Mouse (Mus musculus) limb, embryonic 13.5 days (tissue): ENCODE results near the gene Mb21d2. TPM values are rescaled to one million over a fixed set of nuclear protein-coding genes. Genes with fewer than 3 reads are reported as not detected.
A peak's percentile ranks its signal among the peaks of the same experiment; 100 is the strongest.

Experiments
- ATAC-seq: fragments of 200-750 bp; cut with Nextera tagmentation; 2 replicates; pipeline ENCODE4 v1.8.0; 2017; ENCODE audit warnings: low read depth, moderate number of reproducible peaks, moderate TSS enrichment; ENCODE audit not compliant: low FRiP score
- H3K27ac ChIP-seq: fragments of 300-500 bp; sonication (generic); 2 replicates; pipeline ENCODE4 v1.5.1; 2015; ENCODE audit warnings: inconsistent platforms, mild to moderate bottlenecking, moderate library complexity
- H3K27me3 ChIP-seq: fragments of 300-500 bp; sonication (generic); 2 replicates; pipeline ENCODE4 v1.6.1; 2015; ENCODE audit warnings: mild to moderate bottlenecking, inconsistent platforms
- H3K36me3 ChIP-seq: fragments of 300-500 bp; sonication (generic); 2 replicates; pipeline ENCODE4 v1.6.1; 2015; ENCODE audit warnings: inconsistent platforms, mild to moderate bottlenecking, moderate library complexity
- H3K4me1 ChIP-seq: fragments of 300-500 bp; sonication (generic); 2 replicates; pipeline ENCODE4 v1.6.1; 2015; ENCODE audit warnings: inconsistent platforms
- H3K4me2 ChIP-seq: fragments of 300-500 bp; sonication (generic); replicated peaks from 2 replicates; pipeline ENCODE4 v1.6.1; 2015; ENCODE audit warnings: inconsistent platforms, mild to moderate bottlenecking, moderate library complexity
- H3K4me3 ChIP-seq: fragments of 300-500 bp; sonication (generic); 2 replicates; pipeline ENCODE4 v1.5.1; 2015; ENCODE audit warnings: moderate library complexity, mild to moderate bottlenecking, inconsistent platforms
- H3K9ac ChIP-seq: fragments of 300-500 bp; sonication (generic); 2 replicates; pipeline ENCODE4 v1.6.1; 2015; ENCODE audit warnings: mild to moderate bottlenecking, inconsistent platforms
- H3K9me3 ChIP-seq: fragments of 300-500 bp; sonication (generic); 2 replicates; pipeline ENCODE4 v1.6.1; 2016; ENCODE audit warnings: inconsistent platforms
- WGBS: fragments of 180-500 bp; shearing (Covaris S2); methylation state at CpG from one replicate; pipeline ENCODE4 v1.1.7; 2015; 5-methylcytosine and 5-hydroxymethylcytosine counted together
- polyA plus RNA-seq: library from polyadenylated mRNA; unstranded; fragments of >200 nt; fragmentation: Nextera tagmentation; extraction: Ambion mirVana; gene quantifications from 2 replicates; pipeline ENCODE4 v1.2.1, GENCODE M21; 2015

Gene Mb21d2
- polyA plus RNA-seq, 1 experiment from 2014 or later: 9.0 TPM

- no peak overlapping the region for H3K9ac ChIP-seq
- no peak for ATAC-seq
These were observed 2.1 kb downstream of the Mb21d2 start for GRCm38 (mm10) chr16:28927381-28927780.

GRCm38 (mm10) chr16:28919320-28919885, 10.1 kb downstream of the Mb21d2 start:
- Histone ChIP-seq H3K36me3 (no peaks in the 10 kb centered on the region), H3K4me1 (peaks cover 24% of the 10 kb centered on the region), H3K4me3 (no peak overlapping the region), H3K27ac (no peak overlapping the region), H3K9me3 (no peaks in the 10 kb centered on the region), H3K27me3 (0 out of 2 replicates have a peak, but pooled peaks cover 3% of the 10 kb centered on the region), H3K9ac (no peak overlapping the region), H3K4me2 (no peak overlapping the region)
- peak; percentile 55 for ATAC-seq
- 30% methylated on average over 11 of the region's 11 CpGs for WGBS

More at GRCm38 (mm10) chr16:28927381-28927780, 2.1 kb downstream of the Mb21d2 start:
- WGBS: 25% methylated on average over 9 of the region's 9 CpGs
- H3K36me3 ChIP-seq: no peaks in the 10 kb centered on the region
- peaks cover 27% of the 10 kb centered on the region for H3K27me3 ChIP-seq
- H3K4me1 ChIP-seq: peaks cover 18% of the 10 kb centered on the region
- H3K9me3 ChIP-seq: no peaks in the 10 kb centered on the region
- peak overlapping the region; percentile 88 for H3K4me3 ChIP-seq
- H3K27ac ChIP-seq: no peak overlapping the region
- H3K4me2 ChIP-seq: peak overlapping the region; percentile 81

- H3K36me3 ChIP-seq: no peaks in the 10 kb centered on the region
- no peak overlapping the region for H3K9ac ChIP-seq
- no peak overlapping the region for H3K27ac ChIP-seq
- H3K27me3 ChIP-seq: 0 out of 2 replicates have a peak, but pooled peaks cover 3% of the 10 kb centered on the region
- no peak overlapping the region for H3K4me2 ChIP-seq
- 0 out of 2 replicates have a peak, but pooled peaks have one; percentile 17 for ATAC-seq
- no peaks in the 10 kb centered on the region for H3K9me3 ChIP-seq
- 52% methylated on average over 7 of the region's 7 CpGs for WGBS
- peaks cover 24% of the 10 kb centered on the region for H3K4me1 ChIP-seq
- no peak overlapping the region for H3K4me3 ChIP-seq
These were observed 14.1 kb downstream of the Mb21d2 start for GRCm38 (mm10) chr16:28915362-28915761.

- H3K4me2 ChIP-seq: no peak overlapping the region
- ATAC-seq: no peak
- peaks cover 24% of the 10 kb centered on the region for H3K4me1 ChIP-seq
- H3K4me3 ChIP-seq: no peak overlapping the region
- 65% methylated on average over 1 of the region's 1 CpGs for WGBS
- no peak overlapping the region for H3K27ac ChIP-seq
- H3K36me3 ChIP-seq: no peaks in the 10 kb centered on the region
- H3K9ac ChIP-seq: no peak overlapping the region
- H3K9me3 ChIP-seq: no peaks in the 10 kb centered on the region
- 0 out of 2 replicates have a peak, but pooled peaks cover 3% of the 10 kb centered on the region for H3K27me3 ChIP-seq
These were observed 14.8 kb downstream of the Mb21d2 start for GRCm38 (mm10) chr16:28914709-28915108.

GRCm38 (mm10) chr16:28911414-28912050, 17.9 kb downstream of the Mb21d2 start:
- Histone ChIP-seq H3K36me3 (no peaks in the 10 kb centered on the region), H3K27ac (no peak overlapping the region), H3K4me2 (no peak overlapping the region), H3K27me3 (no peaks in the 10 kb centered on the region), H3K4me1 (peaks cover 22% of the 10 kb centered on the region), H3K4me3 (no peak overlapping the region), H3K9ac (no peak overlapping the region), H3K9me3 (no peaks in the 10 kb centered on the region)
- WGBS: 73% methylated on average over 15 of the region's 15 CpGs
- no peak for ATAC-seq

- Histone ChIP-seq H3K9me3 (no peaks in the 10 kb centered on the region), H3K4me2 (no peak overlapping the region), H3K4me3 (no peak overlapping the region), H3K9ac (no peak overlapping the region), H3K27ac (no peak overlapping the region), H3K27me3 (no peaks in the 10 kb centered on the region), H3K36me3 (no peaks in the 10 kb centered on the region), H3K4me1 (peaks cover 16% of the 10 kb centered on the region)
- 44% methylated on average over 7 of the region's 7 CpGs for whole genome bisulfite sequencing
- 0 out of 2 replicates have a peak, but pooled peaks have one; percentile 40 for ATAC-seq
These were observed 22.9 kb downstream of the Mb21d2 start for GRCm38 (mm10) chr16:28906370-28907275.

- no peaks in the 10 kb centered on the region for H3K36me3 ChIP-seq
- no peak overlapping the region for H3K4me3 ChIP-seq
- H3K9me3 ChIP-seq: no peaks in the 10 kb centered on the region
- H3K27me3 ChIP-seq: no peaks in the 10 kb centered on the region
- ATAC-seq: no peak
- no peak overlapping the region for H3K9ac ChIP-seq
- no peak overlapping the region for H3K4me2 ChIP-seq
- WGBS: 85% methylated on average over 11 of the region's 11 CpGs
- peaks cover 16% of the 10 kb centered on the region for H3K4me1 ChIP-seq
- H3K27ac ChIP-seq: no peak overlapping the region
These were observed 23.7 kb downstream of the Mb21d2 start for GRCm38 (mm10) chr16:28905567-28906289.

- H3K9me3 ChIP-seq: no peaks in the 10 kb centered on the region
- H3K36me3 ChIP-seq: no peaks in the 10 kb centered on the region
- H3K9ac ChIP-seq: no peak overlapping the region
- H3K4me2 ChIP-seq: no peak overlapping the region
- 78% methylated on average over 14 of the region's 14 CpGs for WGBS
- peaks cover 9% of the 10 kb centered on the region; the same call in 1 of the 2 replicates for H3K27me3 ChIP-seq
- H3K4me1 ChIP-seq: peaks cover 38% of the 10 kb centered on the region
- H3K27ac ChIP-seq: no peak overlapping the region
- H3K4me3 ChIP-seq: no peak overlapping the region
- ATAC-seq: no peak
These were observed 26.6 kb downstream of the Mb21d2 start for GRCm38 (mm10) chr16:28902620-28903565.

GRCm38 (mm10) chr16:28899161-28899540, 30.3 kb downstream of the Mb21d2 start:
- 57% methylated on average over 4 of the region's 4 CpGs for WGBS
- Histone ChIP-seq H3K36me3 (no peaks in the 10 kb centered on the region), H3K9ac (no peak overlapping the region), H3K27me3 (peaks cover 9% of the 10 kb centered on the region; the same call in 1 of the 2 replicates), H3K4me1 (peaks cover 35% of the 10 kb centered on the region), H3K27ac (no peak overlapping the region), H3K4me2 (0 out of 2 replicates have a peak overlapping the region, but pooled peaks have one; percentile 35), H3K9me3 (no peaks in the 10 kb centered on the region), H3K4me3 (no peak overlapping the region)
- no peak for ATAC-seq

GRCm38 (mm10) chr16:28898509-28899160, 30.8 kb downstream of the Mb21d2 start:
- Histone ChIP-seq H3K27ac (no peak overlapping the region), H3K27me3 (peaks cover 9% of the 10 kb centered on the region; the same call in 1 of the 2 replicates), H3K4me3 (no peak overlapping the region), H3K9ac (0 out of 2 replicates have a peak overlapping the region, but pooled peaks have one; percentile 25), H3K9me3 (no peaks in the 10 kb centered on the region), H3K4me1 (peaks cover 35% of the 10 kb centered on the region), H3K36me3 (no peaks in the 10 kb centered on the region), H3K4me2 (peak overlapping the region; percentile 35; the same call in 1 of the 2 replicates)
- 20% methylated on average over 15 of the region's 15 CpGs for WGBS
- no peak for ATAC-seq
